Mouse (Mus musculus): ENCODE measurements at regions not wholly inside any gene's neighbourhood (a gene's known extent, or its start where the extent isn't known, plus 50 kb on each side); places are given as distances from the start of the nearest gene placed in this dataset.

GRCm38 (mm10) chr11:19644116-19644795 is 279.9 kb upstream of the Spred2 start:
- Histone ChIP-seq H3K36me3 (replicated peaks in 1 of 2; ENCODE audit: control insufficient read depth in 1 of 2, insufficient read depth in 1 of 2, low read length in 1 of 2) (no peaks in the 10 kb centered on the region), H3K27ac (ENCODE audit: insufficient read depth, low read depth) (no peak overlapping the region), H3K4me3 (replicated peaks in 1 of 3; ENCODE audit: low read depth in 2 of 3, low read length in 2 of 3, poor library complexity in 1 of 3) (no peak overlapping the region), H3K9ac (ENCODE audit: insufficient read depth, low read depth) (no peak overlapping the region), H3K79me2 (replicated peaks; ENCODE audit: control insufficient read depth, extremely low read depth, insufficient read depth, poor library complexity, severe bottlenecking) (no peaks in the 10 kb centered on the region), H3K4me2 (ENCODE audit: insufficient read depth, low read depth, poor library complexity, severe bottlenecking) (peak overlapping the region; percentile 21; the same call in 1 of the 2 replicates), H3K4me1 (ENCODE audit: control insufficient read depth in 1 of 2, insufficient read depth in 2 of 2) (peaks cover 6 to 18% of the 10 kb centered on the region in 2 experiments; a peak in 3 of 4 replicates), H3K9me3 (replicated peaks; ENCODE audit: low read length) (no peaks in the 10 kb centered on the region), H3K27me3 (replicated peaks) (no peaks in the 10 kb centered on the region)
- in situ Hi-C loops (cut with MboI; ENCODE audit: low pct_ligation_motif_present, low pct_unique_long_range_greater_than_20kb, low sequenced_read_pairs) (no loop called here), dilution Hi-C loops (cut with MboI; ENCODE audit: extremely low pct_ligation_motif_present, extremely low pct_unique_long_range_greater_than_20kb, low sequenced_read_pairs) (no loop called here)
- peak; percentile 75 for DNase-seq (ENCODE audit: extremely low read depth)
- TF ChIP-seq BHLHE40 (IDR thresholded peaks at IDR 0.05; ENCODE audit: low read depth, low read length) (peak; percentile 58), USF2 (conservative IDR thresholded peaks at IDR 0.05; ENCODE audit: low read depth, low read length) (0 out of 2 replicates have a peak, but pooled peaks have one; percentile 12), CHD2 (IDR thresholded peaks at IDR 0.05; ENCODE audit: low read length) (peak; percentile 75; the same call in 1 of the 2 replicates), ELF1 (IDR thresholded peaks at IDR 0.05; ENCODE audit: low read depth, low read length) (peak; percentile 74), ETS1 (conservative IDR thresholded peaks at IDR 0.05; ENCODE audit: low read depth, low read length) (peak; percentile 37), TCF12 (IDR thresholded peaks at IDR 0.05; ENCODE audit: low read depth, low read length) (no peak), MEF2A (IDR thresholded peaks at IDR 0.05; ENCODE audit: borderline replicate concordance, low read depth, low read length) (peak; percentile 9; the same call in 1 of the 2 replicates), ZNF384 (IDR thresholded peaks at IDR 0.05; ENCODE audit: low read depth, low read length) (peak; percentile 82), E2F4 (IDR thresholded peaks at IDR 0.05; ENCODE audit: insufficient replicate concordance, low read depth, low read length) (no peak), EP300 (IDR thresholded peaks at IDR 0.05; ENCODE audit: low read length) (peak; percentile 63)

- TF ChIP-seq TCF12 (IDR thresholded peaks at IDR 0.05; ENCODE audit: low read depth, low read length) (no peak), RAD21 (IDR thresholded peaks at IDR 0.05; ENCODE audit: low read depth, low read length) (no peak), ETS1 (conservative IDR thresholded peaks at IDR 0.05; ENCODE audit: low read depth, low read length) (no peak), HCFC1 (IDR thresholded peaks at IDR 0.05; ENCODE audit: low read depth, low read length) (no peak), PAX5 (IDR thresholded peaks at IDR 0.05; ENCODE audit: low read length) (no peak), CTCF (conservative IDR thresholded peaks at IDR 0.05 in 1 of 2, IDR thresholded peaks at IDR 0.05 in 1 of 2; ENCODE audit: low read depth in 2 of 2, low read length in 2 of 2) (no peak), EP300 (IDR thresholded peaks at IDR 0.05; ENCODE audit: low read length) (no peak), MXI1 (IDR thresholded peaks at IDR 0.05; ENCODE audit: low read depth, low read length) (no peak), ELF1 (IDR thresholded peaks at IDR 0.05; ENCODE audit: low read depth, low read length) (no peak), NELFE (IDR thresholded peaks at IDR 0.05; ENCODE audit: low read depth, low read length) (no peak), KAT2A (IDR thresholded peaks at IDR 0.05; ENCODE audit: insufficient replicate concordance, low read length) (no peak)
- no peak overlapping the region for H3K4me3 ChIP-seq (replicated peaks in 1 of 3; ENCODE audit: low read depth in 2 of 3, low read length in 2 of 3, poor library complexity in 1 of 3)
- no peaks in the 10 kb centered on the region for H3K9me3 ChIP-seq (replicated peaks; ENCODE audit: low read length)
- no peaks in the 10 kb centered on the region for H3K79me2 ChIP-seq (replicated peaks; ENCODE audit: control insufficient read depth, extremely low read depth, insufficient read depth, poor library complexity, severe bottlenecking)
- DNase-seq (ENCODE audit: extremely low read depth) = no peak
- H3K9ac ChIP-seq (ENCODE audit: insufficient read depth, low read depth) = no peak overlapping the region
- in situ Hi-C loops (cut with MboI; ENCODE audit: low pct_ligation_motif_present, low pct_unique_long_range_greater_than_20kb, low sequenced_read_pairs) = no loop called here
- H3K4me2 ChIP-seq (ENCODE audit: insufficient read depth, low read depth, poor library complexity, severe bottlenecking) = no peak overlapping the region
- dilution Hi-C loops (cut with MboI; ENCODE audit: extremely low pct_ligation_motif_present, extremely low pct_unique_long_range_greater_than_20kb, low sequenced_read_pairs) = no loop called here
- no peak overlapping the region for H3K27ac ChIP-seq (ENCODE audit: insufficient read depth, low read depth)
- H3K36me3 ChIP-seq (replicated peaks in 1 of 2; ENCODE audit: control insufficient read depth in 1 of 2, insufficient read depth in 1 of 2, low read length in 1 of 2) = no peaks in the 10 kb centered on the region
- no peaks in the 10 kb centered on the region for H3K27me3 ChIP-seq (replicated peaks)
- peaks cover 6 to 18% of the 10 kb centered on the region in 2 experiments; a peak in 3 of 4 replicates for H3K4me1 ChIP-seq (ENCODE audit: control insufficient read depth in 1 of 2, insufficient read depth in 2 of 2)
These were observed 279.1 kb upstream of the Spred2 start for GRCm38 (mm10) chr11:19645106-19645505.
